Mouse (Mus musculus): ENCODE results near the gene Galnt7. TPM values are rescaled to one million over a fixed set of nuclear protein-coding genes. Genes with fewer than 3 reads are reported as not detected.

Gene Galnt7
- polyA plus RNA-seq, 1 experiment from 2014 or later: 39.9 TPM

DNA sequence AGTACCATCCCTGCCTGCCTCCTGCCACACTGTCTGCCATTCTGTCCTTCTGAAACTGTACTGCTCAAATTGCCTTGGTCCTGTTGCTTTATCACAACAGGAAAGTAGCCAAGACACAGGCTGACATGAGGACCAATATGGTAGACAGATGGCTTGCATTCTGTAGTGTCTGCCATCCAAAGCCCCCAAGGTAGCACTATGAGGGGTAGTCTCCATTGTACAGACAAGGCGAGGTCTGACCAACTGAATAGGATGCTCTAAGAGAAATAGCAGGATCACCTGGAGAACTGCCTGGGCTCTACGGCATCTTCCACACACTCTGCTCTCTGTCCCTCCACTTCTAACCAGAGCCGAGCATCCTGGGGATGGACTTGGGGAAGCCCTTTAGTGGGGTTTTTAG, 29.8 kb downstream of the Galnt7 start:
- 94% methylated on average over 3 of the region's 3 CpGs for WGBS
- no peak for ATAC-seq (ENCODE audit: insufficient read depth, low FRiP score)

DNA sequence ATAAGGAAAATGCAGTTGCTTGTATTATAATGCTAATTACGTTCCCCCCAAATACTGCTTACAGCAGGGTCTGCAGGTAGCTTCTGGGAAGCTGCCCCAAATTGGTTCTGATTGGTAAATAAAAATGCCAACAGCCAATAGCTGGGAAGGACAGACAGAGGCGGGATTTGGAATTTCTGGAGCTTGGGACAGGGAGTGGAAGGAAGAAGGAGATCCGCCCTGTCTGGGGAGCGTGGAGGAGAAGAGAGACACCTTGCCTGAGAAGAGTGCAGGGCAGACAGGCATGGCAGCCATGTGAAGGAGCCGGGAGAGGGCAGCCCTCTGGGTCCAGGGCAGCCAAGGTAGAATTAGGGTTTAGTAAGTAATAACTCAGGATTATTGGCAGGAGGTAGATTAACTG, 35.9 kb downstream of the Galnt7 start:
- H3K27me3 ChIP-seq (ENCODE audit: control insufficient read depth, insufficient read depth, low read length): no peaks in the 10 kb centered on the region
- H3K36me3 ChIP-seq (ENCODE audit: control insufficient read depth, insufficient read depth, low read length): no peaks in the 10 kb centered on the region
- H3K9ac ChIP-seq (ENCODE audit: low read length): no peak overlapping the region
- no peak overlapping the region for H3K4me2 ChIP-seq (ENCODE audit: low read depth, low read length)
- no peak for ATAC-seq (ENCODE audit: insufficient read depth, low FRiP score)
- no peaks in the 10 kb centered on the region for H3K9me3 ChIP-seq (replicated peaks; ENCODE audit: control insufficient read depth, low read length)
- no peak overlapping the region for H3K4me3 ChIP-seq (replicated peaks; ENCODE audit: low read length)
- H3K27ac ChIP-seq (ENCODE audit: low read length): no peak overlapping the region
- 77% methylated on average over 5 of the region's 5 CpGs for WGBS
- H3K4me1 ChIP-seq (ENCODE audit: control insufficient read depth, insufficient read depth, low read length): no peaks in the 10 kb centered on the region

More for the DNA sequence above, 29.8 kb downstream of the Galnt7 start:
- Histone ChIP-seq H3K4me3 (replicated peaks; ENCODE audit: low read length) (no peak overlapping the region), H3K9ac (ENCODE audit: low read length) (no peak overlapping the region), H3K4me1 (ENCODE audit: control insufficient read depth, insufficient read depth, low read length) (no peaks in the 10 kb centered on the region), H3K27ac (ENCODE audit: low read length) (no peak overlapping the region), H3K27me3 (ENCODE audit: control insufficient read depth, insufficient read depth, low read length) (no peaks in the 10 kb centered on the region), H3K9me3 (replicated peaks; ENCODE audit: control insufficient read depth, low read length) (no peaks in the 10 kb centered on the region), H3K36me3 (ENCODE audit: control insufficient read depth, insufficient read depth, low read length) (no peaks in the 10 kb centered on the region), H3K4me2 (ENCODE audit: low read depth, low read length) (no peak overlapping the region)

DNA sequence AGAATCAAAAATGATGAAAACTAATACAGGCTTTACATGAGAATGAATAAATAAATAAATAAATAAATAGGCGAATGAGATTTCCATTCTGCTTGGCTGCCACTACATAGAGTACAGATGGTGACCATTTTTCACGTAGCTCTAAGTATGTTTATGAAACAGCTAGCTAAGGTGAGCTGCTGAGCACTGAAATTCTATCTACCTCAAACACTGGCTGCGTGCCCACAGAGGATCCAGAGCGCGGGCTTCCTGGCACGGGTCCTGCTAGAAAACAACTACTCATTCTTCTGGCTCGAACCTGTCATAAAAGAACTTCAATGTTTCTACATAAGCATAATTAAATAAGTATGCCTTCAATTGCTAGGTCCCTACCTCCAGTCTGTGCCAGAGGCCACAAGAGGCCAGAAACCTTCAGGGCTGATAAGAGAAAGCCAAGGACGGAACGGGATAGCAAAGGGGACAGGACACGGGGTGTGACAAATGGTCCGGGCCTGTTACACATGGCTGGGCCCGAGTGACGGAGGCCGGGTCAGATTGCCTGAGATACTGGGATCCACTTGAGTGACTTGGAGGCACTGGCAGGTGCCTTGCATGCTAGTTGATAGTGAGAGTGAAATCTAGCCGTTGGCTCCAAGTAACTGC, 37.7 kb downstream of the Galnt7 start:
- ATAC-seq (ENCODE audit: insufficient read depth, low FRiP score): peak; percentile 69
- Histone ChIP-seq H3K27me3 (ENCODE audit: control insufficient read depth, insufficient read depth, low read length) (no peaks in the 10 kb centered on the region), H3K9me3 (replicated peaks; ENCODE audit: control insufficient read depth, low read length) (no peaks in the 10 kb centered on the region), H3K36me3 (ENCODE audit: control insufficient read depth, insufficient read depth, low read length) (no peaks in the 10 kb centered on the region), H3K27ac (ENCODE audit: low read length) (0 out of 2 replicates have a peak overlapping the region, but pooled peaks have one; percentile 6), H3K9ac (ENCODE audit: low read length) (no peak overlapping the region), H3K4me1 (ENCODE audit: control insufficient read depth, insufficient read depth, low read length) (peaks cover 6% of the 10 kb centered on the region; the same call in 1 of the 2 replicates), H3K4me3 (replicated peaks; ENCODE audit: low read length) (no peak overlapping the region), H3K4me2 (ENCODE audit: low read depth, low read length) (no peak overlapping the region)
- 41% methylated on average over 15 of the region's 15 CpGs for WGBS

DNA sequence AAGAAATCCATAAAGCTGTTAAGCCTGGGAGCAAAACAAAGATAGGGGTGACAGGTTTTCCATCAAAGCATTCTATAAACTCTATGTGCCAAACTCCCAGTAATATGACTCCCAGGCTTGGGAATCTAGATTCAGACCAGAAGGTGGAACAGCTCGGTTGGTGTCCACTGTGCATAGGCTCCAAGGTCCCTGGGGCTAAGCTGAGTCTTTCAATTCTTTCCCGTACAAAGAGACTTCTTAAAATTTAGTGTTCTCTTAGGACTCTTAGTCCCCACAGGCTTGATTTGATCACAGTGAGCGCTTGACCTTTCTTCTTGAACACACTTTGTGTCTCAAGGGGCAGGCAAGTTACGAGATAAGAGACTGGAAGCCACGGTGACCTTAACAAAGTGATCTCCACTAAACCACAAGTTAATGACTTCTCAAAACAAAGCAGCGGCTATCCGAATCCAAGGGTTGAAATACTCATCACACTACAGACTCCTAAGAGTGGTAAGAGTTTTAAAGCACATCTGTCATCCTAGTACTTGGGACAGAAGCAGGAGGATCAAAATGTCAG, 41.3 kb downstream of the Galnt7 start:
- Histone ChIP-seq H3K4me2 (ENCODE audit: low read depth, low read length) (no peak overlapping the region), H3K36me3 (ENCODE audit: control insufficient read depth, insufficient read depth, low read length) (no peaks in the 10 kb centered on the region), H3K4me1 (ENCODE audit: control insufficient read depth, insufficient read depth, low read length) (peaks cover 6% of the 10 kb centered on the region; the same call in 1 of the 2 replicates), H3K9me3 (replicated peaks; ENCODE audit: control insufficient read depth, low read length) (no peaks in the 10 kb centered on the region), H3K9ac (ENCODE audit: low read length) (no peak overlapping the region), H3K4me3 (replicated peaks; ENCODE audit: low read length) (no peak overlapping the region), H3K27me3 (ENCODE audit: control insufficient read depth, insufficient read depth, low read length) (no peaks in the 10 kb centered on the region), H3K27ac (ENCODE audit: low read length) (no peak overlapping the region)
- 36% methylated on average over 7 of the region's 7 CpGs for WGBS
- peak; percentile 23; the same call in 1 of the 2 replicates for ATAC-seq (ENCODE audit: insufficient read depth, low FRiP score)

DNA sequence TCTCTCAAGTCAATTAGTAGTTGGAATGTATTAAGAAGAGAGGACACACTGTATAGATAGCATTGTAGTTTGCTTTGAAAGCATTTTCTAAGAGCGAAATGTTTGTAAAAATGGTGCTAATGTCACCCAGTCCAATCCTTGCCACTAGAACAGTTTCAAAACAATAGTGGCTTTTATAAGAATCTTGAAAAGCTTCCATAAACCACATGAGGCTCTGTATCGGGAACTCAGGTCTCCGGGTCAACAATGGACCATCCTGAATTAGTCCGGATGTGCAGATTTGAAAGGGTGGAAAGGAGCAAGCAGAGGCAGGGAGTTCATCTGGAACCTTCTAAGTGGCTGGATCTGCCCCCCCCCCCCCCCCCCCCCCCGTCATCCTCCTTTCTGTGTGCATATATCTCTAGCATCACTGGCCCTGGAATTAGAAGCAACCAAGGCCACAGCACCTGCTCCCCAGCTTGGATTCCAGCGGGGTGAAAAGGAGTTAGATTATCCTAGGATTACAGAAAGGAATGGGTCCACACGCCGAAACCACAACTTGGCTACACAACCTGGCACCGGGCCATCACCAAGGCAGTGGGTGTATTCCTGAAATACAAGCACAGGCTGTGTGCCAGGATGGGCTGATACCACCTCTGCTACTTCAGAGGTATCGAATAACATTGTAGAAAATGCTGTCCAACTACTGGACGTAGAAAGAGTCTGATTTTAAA, 42.0 kb downstream of the Galnt7 start:
- Histone ChIP-seq H3K4me2 (ENCODE audit: low read depth, low read length) (no peak overlapping the region), H3K4me3 (replicated peaks; ENCODE audit: low read length) (no peak overlapping the region), H3K9me3 (replicated peaks; ENCODE audit: control insufficient read depth, low read length) (no peaks in the 10 kb centered on the region), H3K27me3 (ENCODE audit: control insufficient read depth, insufficient read depth, low read length) (no peaks in the 10 kb centered on the region), H3K36me3 (ENCODE audit: control insufficient read depth, insufficient read depth, low read length) (no peaks in the 10 kb centered on the region), H3K4me1 (ENCODE audit: control insufficient read depth, insufficient read depth, low read length) (peaks cover 6% of the 10 kb centered on the region; the same call in 1 of the 2 replicates), H3K9ac (ENCODE audit: low read length) (no peak overlapping the region), H3K27ac (ENCODE audit: low read length) (no peak overlapping the region)
- ATAC-seq (ENCODE audit: insufficient read depth, low FRiP score): peak; percentile 31; the same call in 1 of the 2 replicates
- WGBS: 56% methylated on average over 10 of the region's 11 CpGs

DNA sequence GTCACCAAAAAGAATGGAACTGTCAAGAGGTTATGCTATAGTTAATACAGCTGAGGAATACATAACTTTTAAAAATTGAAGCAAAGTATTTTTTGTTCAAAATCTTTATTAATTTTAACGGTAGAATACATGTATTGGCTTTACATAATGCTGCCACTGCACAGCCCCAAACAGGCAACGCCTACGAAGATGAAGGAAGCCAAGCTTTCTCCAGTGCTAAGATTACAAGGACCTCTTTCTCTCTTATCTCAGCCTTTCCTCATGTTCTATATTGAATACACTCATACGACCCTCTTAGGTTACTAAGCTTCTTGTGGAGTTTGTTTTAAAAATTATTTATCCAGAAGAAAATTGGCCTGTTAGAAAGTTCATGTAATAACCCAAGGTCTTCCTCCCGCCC, 50.3 kb downstream of the Galnt7 start:
- H3K4me3 ChIP-seq (replicated peaks; ENCODE audit: low read length): no peak overlapping the region
- no peaks in the 10 kb centered on the region for H3K36me3 ChIP-seq (ENCODE audit: control insufficient read depth, insufficient read depth, low read length)
- H3K27ac ChIP-seq (ENCODE audit: low read length): 0 out of 2 replicates have a peak overlapping the region, but pooled peaks have one; percentile 9
- H3K9ac ChIP-seq (ENCODE audit: low read length): no peak overlapping the region
- 76% methylated on average over 5 of the region's 5 CpGs for WGBS
- ATAC-seq (ENCODE audit: insufficient read depth, low FRiP score): no peak
- peaks cover 5% of the 10 kb centered on the region for H3K4me1 ChIP-seq (ENCODE audit: control insufficient read depth, insufficient read depth, low read length)
- H3K9me3 ChIP-seq (replicated peaks; ENCODE audit: control insufficient read depth, low read length): no peaks in the 10 kb centered on the region
- no peaks in the 10 kb centered on the region for H3K27me3 ChIP-seq (ENCODE audit: control insufficient read depth, insufficient read depth, low read length)
- no peak overlapping the region for H3K4me2 ChIP-seq (ENCODE audit: low read depth, low read length)

DNA sequence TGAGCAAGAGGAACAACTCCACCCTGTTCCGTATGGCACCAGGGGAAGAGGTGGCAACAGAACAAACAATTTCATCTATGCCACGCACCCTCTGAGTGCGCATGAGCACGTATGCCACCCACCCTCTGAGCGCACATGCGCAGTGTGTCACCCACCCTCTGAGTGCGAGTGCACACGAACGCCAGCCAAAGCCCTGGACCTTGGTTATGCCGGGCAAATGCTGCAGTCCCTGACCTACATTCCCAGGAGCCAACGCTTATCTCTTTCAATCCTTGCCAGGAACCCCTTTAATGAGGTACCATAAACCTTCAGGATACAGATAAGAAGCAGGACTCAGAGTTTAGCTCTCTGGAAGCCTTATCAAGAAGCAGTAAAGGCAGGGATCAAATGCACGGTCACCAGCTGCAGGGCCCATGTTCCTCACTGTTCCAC, 50.8 kb downstream of the Galnt7 start:
- Histone ChIP-seq H3K9me3 (replicated peaks; ENCODE audit: control insufficient read depth, low read length) (no peaks in the 10 kb centered on the region), H3K9ac (ENCODE audit: low read length) (no peak overlapping the region), H3K27ac (ENCODE audit: low read length) (no peak overlapping the region), H3K4me1 (ENCODE audit: control insufficient read depth, insufficient read depth, low read length) (peaks cover 5% of the 10 kb centered on the region), H3K4me2 (ENCODE audit: low read depth, low read length) (no peak overlapping the region), H3K36me3 (ENCODE audit: control insufficient read depth, insufficient read depth, low read length) (no peaks in the 10 kb centered on the region), H3K27me3 (ENCODE audit: control insufficient read depth, insufficient read depth, low read length) (no peaks in the 10 kb centered on the region), H3K4me3 (replicated peaks; ENCODE audit: low read length) (no peak overlapping the region)
- 65% methylated on average over 12 of the region's 12 CpGs for WGBS
- peak; percentile 85 for ATAC-seq (ENCODE audit: insufficient read depth, low FRiP score)

DNA sequence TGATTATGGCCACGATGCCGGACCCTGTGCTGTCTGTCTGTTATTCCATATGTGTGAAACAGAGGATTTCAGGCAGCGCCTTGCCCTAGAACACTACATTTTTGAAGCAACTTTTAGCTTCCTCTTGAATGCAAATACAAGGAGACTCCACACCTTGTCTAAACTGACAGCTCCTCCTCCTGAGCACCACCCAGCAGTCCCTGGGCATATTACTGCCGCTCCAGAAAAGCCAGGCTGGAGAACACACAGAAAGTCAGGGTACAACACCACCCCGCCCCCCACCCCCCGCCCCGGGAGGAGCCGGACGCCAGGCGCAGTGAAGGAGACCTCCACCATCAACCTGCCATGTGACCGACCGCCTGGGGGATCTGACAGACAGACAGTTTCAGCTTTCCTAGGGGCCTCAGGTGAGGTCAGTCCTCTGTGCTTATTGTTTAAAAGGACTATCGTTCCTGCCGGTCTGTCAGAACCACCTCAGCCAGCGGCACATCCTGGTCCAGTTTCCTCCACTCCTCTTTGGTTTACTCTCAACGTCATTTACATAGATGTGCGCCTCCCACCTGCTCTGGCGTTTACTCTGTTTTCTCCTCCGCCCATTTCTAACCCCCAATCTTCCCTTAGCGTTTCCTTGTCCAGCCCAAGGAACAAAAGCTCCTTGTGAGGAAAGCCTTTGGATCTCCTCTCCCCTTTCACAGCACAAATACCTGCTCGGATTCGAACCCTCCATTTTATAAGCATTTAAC, 52.8 kb downstream of the Galnt7 start:
- H3K27me3 ChIP-seq (ENCODE audit: control insufficient read depth, insufficient read depth, low read length): no peaks in the 10 kb centered on the region
- peak; percentile 44; the same call in 1 of the 2 replicates for ATAC-seq (ENCODE audit: insufficient read depth, low FRiP score)
- 0 out of 2 replicates have a peak overlapping the region, but pooled peaks have one; percentile 15 for H3K4me3 ChIP-seq (replicated peaks; ENCODE audit: low read length)
- 26% methylated on average over 22 of the region's 22 CpGs for WGBS
- no peaks in the 10 kb centered on the region for H3K9me3 ChIP-seq (replicated peaks; ENCODE audit: control insufficient read depth, low read length)
- no peaks in the 10 kb centered on the region for H3K36me3 ChIP-seq (ENCODE audit: control insufficient read depth, insufficient read depth, low read length)
- H3K9ac ChIP-seq (ENCODE audit: low read length): peak overlapping the region; percentile 51
- H3K4me2 ChIP-seq (ENCODE audit: low read depth, low read length): peak overlapping the region; percentile 40
- H3K4me1 ChIP-seq (ENCODE audit: control insufficient read depth, insufficient read depth, low read length): peaks cover 5% of the 10 kb centered on the region
- H3K27ac ChIP-seq (ENCODE audit: low read length): peak overlapping the region; percentile 50; the same call in 1 of the 2 replicates
